Mouse (Mus musculus) liver, postnatal 0 days (tissue): ENCODE results near the gene Map4k4. TPM values are rescaled to one million over a fixed set of nuclear protein-coding genes. Genes with fewer than 3 reads are reported as not detected.

Experiments used
- ATAC-seq: fragments of 200-750 bp; cut with Nextera tagmentation; 2 replicates; pipeline ENCODE4 v1.8.0; 2017; ENCODE audit warnings: mild to moderate bottlenecking, moderate library complexity
- DNase-seq: peaks from one replicate; pipeline ENCODE4 v3.0.0-alpha.2; 2016
- H3K27ac ChIP-seq: fragments of 300-500 bp; sonication (generic); 2 replicates; pipeline ENCODE4 v1.5.1; 2014; ENCODE audit warnings: antibody characterized with exemption, moderate library complexity, mild to moderate bottlenecking, low read depth
- H3K27me3 ChIP-seq: fragments of 300-500 bp; sonication (generic); 2 replicates; pipeline ENCODE4 v1.6.1; 2014; ENCODE audit warnings: low read length, control low read depth, mixed read lengths; ENCODE audit not compliant: insufficient read depth
- H3K36me3 ChIP-seq: fragments of 300-500 bp; sonication (generic); replicated peaks from 2 replicates; pipeline ENCODE4 v1.6.1; 2014; ENCODE audit warnings: mild to moderate bottlenecking, control low read depth, low read length, moderate library complexity, mixed read lengths; ENCODE audit not compliant: insufficient read depth
- H3K4me1 ChIP-seq: fragments of 300-500 bp; sonication (generic); 2 replicates; pipeline ENCODE4 v1.6.1; 2014; ENCODE audit warnings: antibody characterized with exemption, mild to moderate bottlenecking, control low read depth; ENCODE audit not compliant: insufficient read depth
- H3K4me2 ChIP-seq: fragments of 300-500 bp; sonication (generic); 2 replicates; pipeline ENCODE4 v1.6.1; 2014; ENCODE audit warnings: low read depth, mild to moderate bottlenecking, low read length, moderate library complexity, mixed read lengths
- H3K4me3 ChIP-seq: fragments of 300-500 bp; sonication (generic); 2 replicates; pipeline ENCODE4 v1.5.1; 2014; ENCODE audit warnings: low read depth, low read length
- H3K9ac ChIP-seq: fragments of 300-500 bp; sonication (generic); replicated peaks from 2 replicates; pipeline ENCODE4 v1.6.1; 2014; ENCODE audit warnings: mild to moderate bottlenecking, moderate library complexity
- H3K9me3 ChIP-seq: fragments of 300-500 bp; sonication (generic); 2 replicates; pipeline ENCODE4 v1.6.1; 2016; ENCODE audit warnings: mild to moderate bottlenecking, control low read depth, low read length, mixed read lengths
- CTCF ChIP-seq: sonication (generic); IDR thresholded peaks from 2 replicates; pipeline ENCODE4 v1.5.1; 2016; ENCODE audit warnings: antibody characterized with exemption, low read depth
- EP300 ChIP-seq: IDR thresholded peaks from 2 replicates; pipeline ENCODE4 v1.6.1; 2016; ENCODE audit warnings: antibody characterized with exemption, low read depth, mild to moderate bottlenecking
- WGBS: fragments of 180-500 bp; shearing (Covaris S2); extraction: QIAGEN DNeasy Blood & Tissue Kit; methylation state at CpG from one replicate; pipeline ENCODE4 v1.1.7; 2014; ENCODE audit not compliant: insufficient replicate concordance; 5-methylcytosine and 5-hydroxymethylcytosine counted together
- polyA plus RNA-seq: library from polyadenylated mRNA; unstranded; fragments of >200 nt; fragmentation: Nextera tagmentation; extraction: Ambion mirVana; gene quantifications from 2 replicates; pipeline ENCODE4 v1.2.1, GENCODE M21; 2015

Map4k4 gene
- polyA plus RNA-seq, 1 experiment from 2014 or later, result 4.2 TPM

DNA sequence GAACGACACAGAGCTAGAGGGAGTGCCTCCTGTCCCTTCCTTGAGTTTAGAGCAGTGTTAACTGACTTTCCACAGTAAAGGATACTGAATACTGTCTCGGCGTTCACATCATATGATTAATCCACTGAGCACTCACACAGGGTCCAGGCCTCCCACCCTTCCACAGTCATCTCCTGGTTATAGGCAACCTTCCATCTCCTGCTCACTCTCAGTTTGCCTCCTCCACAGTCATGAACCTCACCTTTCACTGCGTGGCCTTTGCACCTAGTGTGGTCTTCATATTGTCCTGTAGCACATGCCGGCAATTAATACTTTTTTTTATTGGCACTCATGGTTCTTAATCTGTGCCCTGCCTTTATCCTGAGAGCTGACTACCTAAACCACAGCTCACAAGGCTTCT, 128.9 kb downstream of the Map4k4 start:
- WGBS, result 79% methylated on average over 5 of the region's 5 CpGs

DNA sequence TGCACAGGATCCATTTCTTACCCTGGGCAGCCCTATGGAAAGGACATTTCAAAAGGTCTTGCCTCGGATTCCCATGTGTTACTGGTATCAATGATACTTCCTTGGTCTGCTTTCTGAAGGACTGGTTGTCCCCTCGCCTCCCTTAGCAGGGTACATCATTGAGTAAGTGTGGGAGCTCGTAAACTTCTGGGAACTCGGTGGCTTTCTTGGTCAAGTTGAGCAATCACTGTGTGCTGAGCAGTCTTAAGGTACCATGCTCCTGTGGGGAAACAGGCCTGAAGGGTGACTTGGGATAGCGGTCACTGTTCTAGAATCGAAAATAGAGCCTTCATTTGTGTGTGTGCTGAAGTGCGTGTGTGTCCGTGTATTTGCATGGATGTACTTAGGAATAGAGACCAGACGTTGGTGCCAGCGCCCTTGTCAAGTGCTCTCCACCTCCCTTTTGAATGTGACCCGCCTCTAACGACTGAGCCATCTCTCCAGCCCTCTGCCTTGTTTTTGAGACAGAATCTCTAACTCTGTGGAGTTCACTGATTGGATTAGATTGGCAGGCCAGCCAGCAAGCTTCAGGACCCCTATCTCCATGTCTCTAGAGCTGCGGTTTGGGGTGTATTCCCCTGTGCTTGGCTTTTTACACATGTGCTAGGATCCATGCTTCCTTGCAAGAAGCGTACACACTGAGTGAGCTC, 129.7 kb downstream of the Map4k4 start:
- WGBS, result 66% methylated on average over 14 of the region's 14 CpGs
- peak; percentile 12; the same call in 1 of the 2 replicates for ATAC-seq

More for the DNA sequence above, 128.9 kb downstream of the Map4k4 start:
- no peak for ATAC-seq
- H3K27ac ChIP-seq, result no peak overlapping the region
- no peak overlapping the region for H3K4me3 ChIP-seq
- H3K9ac ChIP-seq, result no peak overlapping the region
- H3K4me1 ChIP-seq, result no peaks in the 10 kb centered on the region; the same call in 1 of the 2 replicates
- H3K4me2 ChIP-seq, result no peak overlapping the region
- DNase-seq, result no peak
- no peaks in the 10 kb centered on the region for H3K9me3 ChIP-seq
- peaks cover 8% of the 10 kb centered on the region; the same call in 1 of the 2 replicates for H3K36me3 ChIP-seq
- TF ChIP-seq EP300 (no peak), CTCF (no peak)
- no peaks in the 10 kb centered on the region for H3K27me3 ChIP-seq

DNA sequence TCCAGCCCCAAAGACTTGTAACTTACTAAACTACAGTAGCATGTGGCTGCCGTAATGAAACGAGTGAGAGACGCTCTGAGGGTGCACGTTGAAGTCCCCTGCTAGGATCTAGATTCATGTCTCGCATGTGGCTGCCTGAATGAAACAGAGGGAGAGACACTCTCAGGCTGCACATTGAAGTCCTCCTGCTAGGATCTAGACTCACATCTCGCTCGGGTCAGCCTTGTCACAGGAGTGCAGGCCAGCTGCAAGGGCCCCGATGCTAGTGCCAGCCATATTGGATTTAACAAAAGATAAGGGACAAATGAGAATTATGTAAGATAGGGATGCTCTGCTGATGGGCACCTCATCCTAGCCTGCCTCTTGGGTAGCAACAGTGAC, 130.3 kb downstream of the Map4k4 start:
- Histone ChIP-seq H3K4me2 (no peak overlapping the region), H3K4me3 (no peak overlapping the region), H3K9ac (no peak overlapping the region), H3K27me3 (no peaks in the 10 kb centered on the region), H3K36me3 (peaks cover 3% of the 10 kb centered on the region; the same call in 1 of the 2 replicates), H3K4me1 (no peaks in the 10 kb centered on the region; the same call in 1 of the 2 replicates), H3K9me3 (no peaks in the 10 kb centered on the region), H3K27ac (no peak overlapping the region)
- 85% methylated on average over 8 of the region's 8 CpGs for WGBS
- DNase-seq (no peak), ATAC-seq (no peak)
- no peak for TF ChIP-seq CTCF
- no peak for TF ChIP-seq EP300

More for the DNA sequence above, 129.7 kb downstream of the Map4k4 start:
- no peak for TF ChIP-seq CTCF
- peak; percentile 83 for TF ChIP-seq EP300
- DNase-seq, result no peak
- H3K9ac ChIP-seq, result no peak overlapping the region
- H3K36me3 ChIP-seq, result peaks cover 3% of the 10 kb centered on the region; the same call in 1 of the 2 replicates
- no peak overlapping the region for H3K4me3 ChIP-seq
- no peak overlapping the region for H3K4me2 ChIP-seq
- H3K4me1 ChIP-seq, result no peaks in the 10 kb centered on the region; the same call in 1 of the 2 replicates
- H3K27ac ChIP-seq, result no peak overlapping the region
- H3K9me3 ChIP-seq, result no peaks in the 10 kb centered on the region
- H3K27me3 ChIP-seq, result no peaks in the 10 kb centered on the region

DNA sequence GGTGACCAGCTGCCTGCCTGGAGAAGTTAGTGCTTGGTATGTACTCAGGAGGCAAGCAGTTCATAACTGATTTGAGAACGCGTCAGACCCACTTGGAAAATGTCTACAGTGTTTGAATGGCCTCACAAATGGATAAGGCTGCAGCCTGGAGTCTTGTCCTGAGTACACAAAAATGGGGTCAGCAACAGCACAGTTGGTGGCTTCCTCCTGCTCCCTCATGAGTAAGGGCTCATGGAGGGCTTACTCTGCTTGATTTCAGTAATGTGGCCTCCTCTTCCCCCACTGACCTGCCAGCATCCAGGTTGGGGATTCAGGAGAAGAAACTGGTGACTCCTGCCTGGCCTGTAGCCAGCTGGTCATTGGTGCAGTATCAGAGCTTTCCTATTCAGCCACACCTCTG, 130.9 kb downstream of the Map4k4 start:
- WGBS, result 47% methylated on average over 2 of the region's 2 CpGs
- no peaks in the 10 kb centered on the region; the same call in 1 of the 2 replicates for H3K36me3 ChIP-seq
- DNase-seq, result no peak
- H3K27ac ChIP-seq, result no peak overlapping the region
- no peak for ATAC-seq
- TF ChIP-seq EP300 (no peak), CTCF (no peak)
- no peak overlapping the region for H3K4me3 ChIP-seq
- no peaks in the 10 kb centered on the region for H3K9me3 ChIP-seq
- H3K4me2 ChIP-seq, result no peak overlapping the region
- H3K4me1 ChIP-seq, result no peaks in the 10 kb centered on the region; the same call in 1 of the 2 replicates
- H3K9ac ChIP-seq, result no peak overlapping the region
- no peaks in the 10 kb centered on the region for H3K27me3 ChIP-seq

DNA sequence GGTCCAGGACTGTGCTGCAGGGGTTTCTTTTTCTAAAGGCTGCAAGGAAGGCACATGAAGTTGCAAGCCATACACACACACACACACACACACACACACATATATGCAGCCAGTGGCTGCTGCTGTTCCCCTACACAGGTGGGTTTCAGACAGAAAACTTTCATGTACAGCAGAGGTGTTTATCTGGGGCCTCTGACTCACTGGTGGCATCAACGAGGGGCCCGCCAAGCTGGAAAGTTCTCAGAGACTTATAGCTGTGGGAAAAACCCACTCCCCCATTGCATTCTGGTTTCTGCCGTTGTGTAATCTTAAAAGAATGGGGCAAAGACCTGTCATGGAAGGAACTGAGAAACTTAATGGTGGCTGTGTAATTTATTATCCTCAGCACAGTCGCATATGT, 132.6 kb downstream of the Map4k4 start:
- TF ChIP-seq CTCF, result no peak
- no peak for TF ChIP-seq EP300
- H3K4me2 ChIP-seq, result no peak overlapping the region
- H3K9me3 ChIP-seq, result no peaks in the 10 kb centered on the region
- 61% methylated on average over 4 of the region's 4 CpGs for WGBS
- no peaks in the 10 kb centered on the region for H3K36me3 ChIP-seq
- H3K4me3 ChIP-seq, result no peak overlapping the region
- DNase-seq (no peak), ATAC-seq (no peak)
- no peak overlapping the region for H3K9ac ChIP-seq
- no peaks in the 10 kb centered on the region for H3K4me1 ChIP-seq
- no peaks in the 10 kb centered on the region for H3K27me3 ChIP-seq
- no peak overlapping the region for H3K27ac ChIP-seq

DNA sequence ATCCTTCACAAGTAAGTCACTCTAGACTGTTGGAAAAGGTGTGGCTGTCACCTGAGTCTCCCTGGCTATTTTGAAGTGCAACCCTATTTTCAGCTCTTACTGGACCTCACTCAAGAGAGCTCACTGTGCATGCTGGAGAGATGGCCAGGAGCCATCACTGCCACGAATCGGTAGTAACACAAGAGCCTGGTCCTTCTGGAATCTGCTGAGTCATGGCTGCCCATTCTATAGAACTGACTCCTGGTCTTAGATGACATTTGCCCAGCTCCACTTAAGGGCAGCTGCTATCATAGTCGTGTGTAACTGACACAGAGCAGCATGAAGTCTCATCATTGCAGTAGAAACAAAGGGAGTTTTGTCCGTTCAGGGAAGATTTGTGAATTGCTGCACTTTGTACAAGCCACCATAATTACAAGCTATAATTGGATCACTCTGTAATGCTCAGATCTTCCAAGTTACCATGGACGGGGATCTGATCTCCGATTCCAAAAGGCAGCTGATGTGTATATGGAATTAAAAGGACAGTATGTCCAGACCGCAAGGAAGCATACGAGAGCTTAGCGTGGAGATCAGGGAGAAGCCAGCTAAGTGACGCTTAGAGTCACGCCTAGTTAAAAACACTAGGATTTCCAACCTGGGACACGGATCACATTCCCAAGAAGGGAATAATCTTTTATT, 133.2 kb downstream of the Map4k4 start:
- H3K4me1 ChIP-seq, result no peaks in the 10 kb centered on the region
- TF ChIP-seq EP300 (no peak), CTCF (no peak)
- ATAC-seq, result no peak
- no peak overlapping the region for H3K9ac ChIP-seq
- DNase-seq, result no peak
- H3K27ac ChIP-seq, result no peak overlapping the region
- H3K9me3 ChIP-seq, result no peaks in the 10 kb centered on the region
- H3K4me3 ChIP-seq, result no peak overlapping the region
- WGBS, result 77% methylated on average over 12 of the region's 12 CpGs
- no peaks in the 10 kb centered on the region for H3K27me3 ChIP-seq
- H3K4me2 ChIP-seq, result no peak overlapping the region
- no peaks in the 10 kb centered on the region for H3K36me3 ChIP-seq
